Mouse (Mus musculus): ENCODE results near the gene Pold1. TPM values are rescaled to one million over a fixed set of nuclear protein-coding genes. Genes with fewer than 3 reads are reported as not detected.

Gene Pold1
- polyA plus RNA-seq, 2 experiments, result 37.5 to 46.7 TPM

DNA sequence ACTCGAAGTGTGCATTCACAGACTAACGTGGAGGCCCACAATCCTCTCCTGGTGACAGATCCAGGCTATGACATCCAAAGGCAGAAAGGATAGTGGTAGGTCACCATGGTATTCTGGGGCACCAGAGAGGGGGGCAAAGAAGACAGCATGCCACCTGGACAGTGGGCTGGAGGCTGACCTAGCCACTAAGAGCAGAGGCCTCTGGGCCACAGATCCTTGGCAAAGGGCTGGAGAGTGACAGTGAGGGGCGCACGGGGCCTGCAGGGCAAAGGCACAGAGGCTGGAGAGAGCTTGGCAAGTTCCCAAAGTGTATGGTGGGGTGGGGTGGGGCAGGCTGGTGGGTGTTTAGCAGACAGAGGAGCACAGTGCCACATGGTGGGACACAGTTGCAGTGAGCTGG is 58.4 kb downstream of the Pold1 start:
- Histone ChIP-seq H3K4me2 (ENCODE audit: low read depth) (no peak overlapping the region), H3K9me3 (ENCODE audit: control insufficient read depth, low read length) (no peaks in the 10 kb centered on the region), H3K4me3 (ENCODE audit: insufficient read depth in 1 of 2, low read depth in 2 of 2, low read length in 2 of 2) (no peak overlapping the region), H3K27ac (no peak overlapping the region), H3K36me3 (replicated peaks; ENCODE audit: control insufficient read depth, insufficient read depth, low read depth) (peaks cover 7% of the 10 kb centered on the region; the same call in 1 of the 2 replicates), H3K27me3 (ENCODE audit: control insufficient read depth, insufficient read depth, low read length) (no peaks in the 10 kb centered on the region), H3K9ac (replicated peaks) (no peak overlapping the region), H3K4me1 (replicated peaks; ENCODE audit: control insufficient read depth in 2 of 2, insufficient read depth in 2 of 2, low read length in 1 of 2) (peaks cover 7 to 8% of the 10 kb centered on the region in 2 experiments)
- TF ChIP-seq CTCF (IDR thresholded peaks at IDR 0.05; ENCODE audit: low read depth), result no peak
- no peak for TF ChIP-seq EP300 (IDR thresholded peaks at IDR 0.05; ENCODE audit: low read depth)
- 76% methylated on average over 4 of the region's 4 CpGs for whole genome bisulfite sequencing (ENCODE audit: insufficient replicate concordance)
- DNase-seq (ENCODE audit: low read depth in 3 of 3, low spot score in 3 of 3) (no peak), ATAC-seq (ENCODE audit: insufficient read depth) (no peak)

- Histone ChIP-seq H3K27me3 (ENCODE audit: control insufficient read depth, insufficient read depth, low read length) (no peaks in the 10 kb centered on the region), H3K4me1 (replicated peaks; ENCODE audit: control insufficient read depth in 2 of 2, insufficient read depth in 2 of 2, low read length in 1 of 2) (peaks cover 0 to 10% of the 10 kb centered on the region in 2 experiments; a peak in 3 of 4 replicates), H3K4me2 (ENCODE audit: low read depth) (no peak overlapping the region), H3K36me3 (replicated peaks; ENCODE audit: control insufficient read depth, insufficient read depth, low read depth) (peaks cover 7% of the 10 kb centered on the region; the same call in 1 of the 2 replicates), H3K27ac (no peak overlapping the region), H3K9ac (replicated peaks) (no peak overlapping the region), H3K4me3 (ENCODE audit: insufficient read depth in 1 of 2, low read depth in 2 of 2, low read length in 2 of 2) (no peak overlapping the region), H3K9me3 (ENCODE audit: control insufficient read depth, low read length) (no peaks in the 10 kb centered on the region)
- DNase-seq (ENCODE audit: low read depth in 3 of 3, low spot score in 3 of 3), result no peak
- TF ChIP-seq CTCF (IDR thresholded peaks at IDR 0.05; ENCODE audit: low read depth) (no peak), EP300 (IDR thresholded peaks at IDR 0.05; ENCODE audit: low read depth) (no peak)
- 79% methylated on average over 8 of the region's 8 CpGs for WGBS (ENCODE audit: insufficient replicate concordance)
- ATAC-seq (ENCODE audit: insufficient read depth), result no peak
Measured at GRCm38 (mm10) chr7:44488545-44488944, 60.1 kb downstream of the Pold1 start.

- Histone ChIP-seq H3K4me3 (ENCODE audit: insufficient read depth in 1 of 2, low read depth in 2 of 2, low read length in 2 of 2) (no peak overlapping the region), H3K27me3 (ENCODE audit: control insufficient read depth, insufficient read depth, low read length) (no peaks in the 10 kb centered on the region), H3K4me2 (ENCODE audit: low read depth) (no peak overlapping the region), H3K9ac (replicated peaks) (no peak overlapping the region), H3K36me3 (replicated peaks; ENCODE audit: control insufficient read depth, insufficient read depth, low read depth) (peaks cover 4% of the 10 kb centered on the region; the same call in 1 of the 2 replicates), H3K27ac (no peak overlapping the region), H3K4me1 (replicated peaks; ENCODE audit: control insufficient read depth in 2 of 2, insufficient read depth in 2 of 2, low read length in 1 of 2) (peaks cover 5 to 15% of the 10 kb centered on the region in 2 experiments), H3K9me3 (ENCODE audit: control insufficient read depth, low read length) (no peaks in the 10 kb centered on the region)
- WGBS (ENCODE audit: insufficient replicate concordance), result 83% methylated on average over 7 of the region's 7 CpGs
- DNase-seq (ENCODE audit: low read depth in 3 of 3, low spot score in 3 of 3) (no peak), ATAC-seq (ENCODE audit: insufficient read depth) (no peak)
- no peak for TF ChIP-seq CTCF (IDR thresholded peaks at IDR 0.05; ENCODE audit: low read depth)
- no peak for TF ChIP-seq EP300 (IDR thresholded peaks at IDR 0.05; ENCODE audit: low read depth)
Measured at GRCm38 (mm10) chr7:44487936-44488335, 60.7 kb downstream of the Pold1 start.

DNA sequence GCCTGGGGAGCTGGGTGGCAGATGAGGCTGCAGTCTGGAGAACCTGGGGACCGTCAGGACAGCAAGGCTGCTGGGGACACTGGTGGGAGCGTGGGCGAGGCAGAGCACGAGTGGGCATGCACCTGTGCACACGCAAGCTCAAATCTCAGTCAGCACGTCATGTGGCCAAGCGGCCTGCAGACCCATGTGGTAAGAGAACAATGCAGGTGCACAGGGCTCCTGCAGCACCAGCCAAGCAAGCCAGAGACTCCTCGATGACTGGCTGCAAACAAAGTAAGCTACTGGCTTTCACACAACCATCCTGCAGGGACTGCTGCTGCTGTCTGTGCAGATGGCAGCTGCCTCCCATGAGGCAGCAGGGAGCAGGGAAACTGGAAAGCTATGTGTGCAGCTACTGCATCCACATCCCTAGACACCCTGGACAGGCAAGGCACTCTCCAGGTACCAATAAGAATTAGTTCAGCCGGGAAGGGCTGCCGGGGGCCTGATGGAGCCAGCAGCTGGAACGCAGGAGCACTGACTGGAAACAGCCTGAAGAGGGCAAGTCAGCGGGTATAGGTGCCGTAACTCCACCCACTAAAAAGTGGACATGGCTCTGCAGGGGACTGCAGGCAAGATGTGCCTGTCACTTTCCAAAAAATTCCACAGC is 61.6 kb downstream of the Pold1 start:
- Histone ChIP-seq H3K27ac (no peak overlapping the region), H3K4me2 (ENCODE audit: low read depth) (no peak overlapping the region), H3K27me3 (ENCODE audit: control insufficient read depth, insufficient read depth, low read length) (no peaks in the 10 kb centered on the region), H3K36me3 (replicated peaks; ENCODE audit: control insufficient read depth, insufficient read depth, low read depth) (peaks cover 4% of the 10 kb centered on the region; the same call in 1 of the 2 replicates), H3K9ac (replicated peaks) (no peak overlapping the region), H3K9me3 (ENCODE audit: control insufficient read depth, low read length) (no peaks in the 10 kb centered on the region), H3K4me3 (ENCODE audit: insufficient read depth in 1 of 2, low read depth in 2 of 2, low read length in 2 of 2) (no peak overlapping the region), H3K4me1 (replicated peaks; ENCODE audit: control insufficient read depth in 2 of 2, insufficient read depth in 2 of 2, low read length in 1 of 2) (peaks cover 12 to 21% of the 10 kb centered on the region in 2 experiments)
- DNase-seq (ENCODE audit: low read depth in 3 of 3, low spot score in 3 of 3) (no peak), ATAC-seq (ENCODE audit: insufficient read depth) (no peak)
- 70% methylated on average over 13 of the region's 13 CpGs for WGBS (ENCODE audit: insufficient replicate concordance)
- TF ChIP-seq CTCF (IDR thresholded peaks at IDR 0.05; ENCODE audit: low read depth) (no peak), EP300 (IDR thresholded peaks at IDR 0.05; ENCODE audit: low read depth) (no peak)

- H3K4me2 ChIP-seq (ENCODE audit: low read depth), result no peak overlapping the region
- peaks cover 9% of the 10 kb centered on the region for H3K27me3 ChIP-seq (ENCODE audit: control insufficient read depth, insufficient read depth, low read length)
- WGBS (ENCODE audit: insufficient replicate concordance), result 65% methylated on average over 7 of the region's 7 CpGs
- DNase-seq (ENCODE audit: low read depth in 3 of 3, low spot score in 3 of 3) (no peak), ATAC-seq (ENCODE audit: insufficient read depth) (no peak)
- peaks cover 4% of the 10 kb centered on the region; the same call in 1 of the 2 replicates for H3K36me3 ChIP-seq (replicated peaks; ENCODE audit: control insufficient read depth, insufficient read depth, low read depth)
- TF ChIP-seq CTCF (IDR thresholded peaks at IDR 0.05; ENCODE audit: low read depth) (no peak), EP300 (IDR thresholded peaks at IDR 0.05; ENCODE audit: low read depth) (no peak)
- no peak overlapping the region for H3K4me3 ChIP-seq (ENCODE audit: insufficient read depth in 1 of 2, low read depth in 2 of 2, low read length in 2 of 2)
- H3K9me3 ChIP-seq (ENCODE audit: control insufficient read depth, low read length), result no peaks in the 10 kb centered on the region
- no peak overlapping the region for H3K9ac ChIP-seq (replicated peaks)
- H3K27ac ChIP-seq, result no peak overlapping the region
- peaks cover 23 to 34% of the 10 kb centered on the region in 2 experiments for H3K4me1 ChIP-seq (replicated peaks; ENCODE audit: control insufficient read depth in 2 of 2, insufficient read depth in 2 of 2, low read length in 1 of 2)
Measured at GRCm38 (mm10) chr7:44485572-44486195, 63.0 kb downstream of the Pold1 start.
